Mouse (Mus musculus) MEL (cell line): ENCODE results near the gene Cib4.

Experiments
- CTCF ChIP-seq, 3 experiments: IDR thresholded peaks in 2 of 3; conservative IDR thresholded peaks in 1 of 3; 2 replicates each; pipeline ENCODE4 v1.5.1; 2011 to 2012; ENCODE audit warnings: low read length in 3 of 3, low read depth in 2 of 3, mild to moderate bottlenecking in 2 of 3, improper control_type of control experiment in 1 of 3, inconsistent platforms in 1 of 3, mixed read lengths in 1 of 3, moderate library complexity in 1 of 3; ENCODE audit not compliant: control insufficient read depth in 1 of 3, insufficient read depth in 1 of 3, poor library complexity in 1 of 3, severe bottlenecking in 1 of 3
- EP300 ChIP-seq, 2 experiments: IDR thresholded peaks; 2 replicates each; pipeline ENCODE4 v1.6.1; 2011; ENCODE audit warnings: improper control_type of control experiment in 2 of 2, low read length in 2 of 2, low read depth in 1 of 2, mild to moderate bottlenecking in 1 of 2
- HCFC1 ChIP-seq: IDR thresholded peaks from 2 replicates; pipeline ENCODE4 v1.6.1; 2012; ENCODE audit warnings: low read depth, mild to moderate bottlenecking, inconsistent platforms, low read length, improper control_type of control experiment, moderate library complexity
- TCF12 ChIP-seq: IDR thresholded peaks from 2 replicates; pipeline ENCODE4 v1.6.1; 2014; ENCODE audit warnings: low read depth, mild to moderate bottlenecking, inconsistent platforms, low read length, improper control_type of control experiment, moderate library complexity
- USF1 ChIP-seq: IDR thresholded peaks from 2 replicates; pipeline ENCODE4 v1.6.1; 2014; ENCODE audit warnings: low read depth, mild to moderate bottlenecking, inconsistent platforms, low read length, improper control_type of control experiment, moderate library complexity
- ZC3H11A ChIP-seq: IDR thresholded peaks from 2 replicates; pipeline ENCODE4 v1.6.1; 2012; ENCODE audit warnings: low read depth, mild to moderate bottlenecking, inconsistent platforms, low read length, improper control_type of control experiment
- ZMIZ1 ChIP-seq: IDR thresholded peaks from 2 replicates; pipeline ENCODE4 v1.6.1; 2012; ENCODE audit warnings: low read depth, mild to moderate bottlenecking, inconsistent platforms, low read length, improper control_type of control experiment, moderate library complexity

- no peak for TF ChIP-seq ZMIZ1
- no peak for TF ChIP-seq HCFC1
- TF ChIP-seq TCF12, result no peak
- TF ChIP-seq ZC3H11A, result no peak
- TF ChIP-seq CTCF (IDR thresholded peaks at IDR 0.05 in 2 of 3, conservative IDR thresholded peaks at IDR 0.05 in 1 of 3; ENCODE audit: control insufficient read depth in 1 of 3, insufficient read depth in 1 of 3, low read depth in 2 of 3, low read length in 3 of 3, poor library complexity in 1 of 3, severe bottlenecking in 1 of 3), result no peak
- TF ChIP-seq EP300 (IDR thresholded peaks at IDR 0.05; ENCODE audit: low read depth in 1 of 2, low read length in 2 of 2), result 0 out of 4 replicates have a peak, but pooled peaks of 1 of the 2 experiments have one; percentile 12
- TF ChIP-seq USF1, result no peak
Measured at GRCm38 (mm10) chr5:30523131-30523530, 22.5 kb downstream of the Cib4 start.
